Mouse (Mus musculus) cerebellum, adult (tissue): ENCODE measurements at regions not wholly inside any gene's neighbourhood (a gene's known extent, or its start where the extent isn't known, plus 50 kb on each side); places are given as distances from the start of the nearest gene placed in this dataset.

Source experiments
- ATAC-seq: cut with Nextera tagmentation; 2 replicates; pipeline ENCODE4 v1.9.2; 2017; ENCODE audit warnings: mild to moderate bottlenecking, moderate library complexity, mixed read lengths; ENCODE audit not compliant: insufficient number of reproducible peaks, low FRiP score, low TSS enrichment

DNA sequence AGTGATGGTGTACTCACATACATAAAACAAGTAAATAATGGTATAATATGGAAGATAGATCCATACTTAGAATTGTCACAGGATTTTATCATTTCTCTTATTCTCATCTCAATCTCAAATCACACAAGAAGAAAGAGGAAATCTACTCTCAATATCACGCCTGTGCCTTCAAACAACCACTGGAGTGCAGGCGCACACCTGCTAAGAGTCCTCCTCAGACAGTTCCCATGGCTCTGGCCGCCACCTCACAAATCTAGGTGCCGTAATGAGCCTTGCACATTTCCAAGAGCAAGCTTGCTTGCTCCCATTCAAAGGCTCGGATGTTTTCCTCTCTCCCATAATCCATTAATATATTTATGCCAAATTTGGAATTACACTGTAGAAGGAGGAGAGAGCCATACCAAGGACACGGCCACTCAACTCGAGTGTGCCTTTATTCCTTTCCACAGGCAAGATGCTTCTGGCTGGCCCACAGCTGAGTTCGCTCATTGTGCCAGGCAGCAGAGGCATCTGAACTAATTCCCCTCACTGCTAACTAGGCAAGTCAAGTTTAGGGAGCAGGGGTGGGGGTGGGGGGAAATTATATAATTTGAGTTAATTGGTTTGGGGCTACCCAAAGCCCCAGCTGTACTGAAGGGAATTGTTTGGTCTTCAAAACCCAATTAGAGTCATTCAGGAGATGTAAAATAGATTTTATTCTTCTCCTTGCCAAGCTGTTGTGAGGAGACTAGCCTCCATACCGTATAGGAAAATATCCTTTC is 209.2 kb upstream of the Hes1 start:
- no peak for ATAC-seq

DNA sequence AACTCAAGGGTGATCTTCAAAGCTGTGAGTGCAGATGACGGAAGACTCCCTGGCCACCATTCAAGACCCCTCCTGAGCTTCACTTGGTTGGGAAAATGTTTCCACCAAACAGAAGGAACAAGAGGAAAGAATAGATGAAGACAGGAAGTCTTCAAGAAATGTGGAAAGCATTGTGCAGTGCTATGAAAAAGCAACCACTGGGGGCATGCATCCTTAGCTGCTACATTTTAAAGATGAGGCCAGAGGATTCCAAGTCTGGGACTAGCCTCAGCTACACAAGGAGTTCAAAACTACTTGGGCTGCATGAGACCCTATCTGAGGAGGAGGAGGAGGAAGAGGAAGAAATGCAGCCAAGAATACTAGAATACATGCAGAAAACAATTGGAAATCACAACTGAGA is 207.6 kb upstream of the Hes1 start:
- no peak for ATAC-seq

DNA sequence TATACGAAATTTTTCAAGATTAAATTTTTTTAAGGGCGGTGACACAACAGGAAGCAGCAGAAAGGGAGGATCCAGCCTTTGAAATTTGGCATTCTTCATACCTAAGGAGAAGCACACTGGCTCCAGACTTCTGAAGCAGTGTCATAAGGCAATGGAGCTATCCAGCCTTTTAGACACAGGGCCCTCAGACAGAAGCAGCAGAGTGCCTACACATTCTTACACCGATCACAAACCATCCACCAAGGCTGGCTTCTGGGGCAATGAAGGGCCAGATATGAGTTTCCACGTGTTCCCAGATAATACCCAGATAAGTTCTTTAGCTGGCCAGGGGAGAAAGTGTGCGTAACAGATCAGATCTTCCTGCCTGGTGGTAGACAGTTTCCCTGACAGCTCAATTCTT is 205.5 kb upstream of the Hes1 start:
- no peak for ATAC-seq

DNA sequence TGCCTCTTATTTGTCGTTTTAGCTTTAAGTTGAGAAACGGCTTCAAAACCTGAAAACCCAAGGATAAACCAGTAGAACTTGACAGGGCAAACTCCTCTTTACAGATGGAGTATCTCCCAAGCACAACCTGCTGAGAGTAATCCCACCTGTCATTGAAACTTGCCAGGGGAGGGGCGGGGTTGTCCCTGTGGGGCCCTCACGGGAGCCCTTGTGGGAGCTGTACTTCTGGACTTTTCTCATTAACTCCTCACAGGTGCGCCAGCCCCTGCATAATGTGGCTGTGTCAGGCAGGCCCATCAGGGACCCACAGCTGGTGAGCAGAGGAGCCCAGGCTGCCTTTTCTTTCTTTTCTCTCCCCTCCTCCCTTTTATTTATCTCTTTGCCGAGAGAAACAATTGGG is 203.9 kb upstream of the Hes1 start:
- no peak for ATAC-seq

DNA sequence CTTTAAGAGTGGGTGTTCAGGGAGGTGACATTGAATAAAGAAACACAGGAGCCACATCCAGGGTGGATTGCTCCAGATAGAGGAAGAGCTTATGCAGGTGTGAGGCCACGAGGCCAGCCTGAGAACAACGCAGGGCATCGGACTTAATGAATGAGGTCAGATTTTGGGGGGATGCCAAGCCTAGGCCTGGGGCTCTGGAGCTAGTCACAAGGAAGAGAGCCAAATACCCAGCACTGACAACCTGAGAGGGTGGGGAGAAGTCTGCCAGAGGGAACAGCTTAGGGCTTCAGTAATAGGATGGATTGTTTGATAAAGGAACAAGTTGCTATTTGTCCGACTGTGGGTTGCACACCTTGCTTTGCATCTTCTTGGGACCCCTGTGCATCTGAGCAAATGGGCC is 203.1 kb upstream of the Hes1 start:
- ATAC-seq = peak; percentile 18; the same call in 1 of the 2 replicates

- ATAC-seq = no peak
Observed at GRCm38 (mm10) chr16:29865075-29865740, 199.0 kb upstream of the Hes1 start.

DNA sequence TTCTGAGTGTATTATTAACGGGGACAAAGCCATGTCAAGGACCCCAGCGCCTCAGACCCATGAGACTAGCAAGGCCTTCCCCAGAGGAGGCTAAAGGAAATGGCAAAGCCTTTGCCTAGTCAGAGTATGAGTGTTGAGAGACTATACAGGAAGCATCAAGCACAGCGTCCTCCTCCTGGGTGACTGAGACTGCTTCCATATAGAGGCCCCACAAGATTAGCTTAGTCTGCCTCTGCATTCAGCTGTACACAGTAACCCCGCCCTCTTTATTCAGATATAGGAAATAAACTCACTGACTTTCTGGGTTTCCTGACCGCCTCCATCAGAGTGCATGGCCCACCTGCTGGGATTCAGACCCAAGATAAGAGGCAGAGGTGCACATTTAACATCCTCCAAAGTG is 192.8 kb upstream of the Hes1 start:
- no peak for ATAC-seq

DNA sequence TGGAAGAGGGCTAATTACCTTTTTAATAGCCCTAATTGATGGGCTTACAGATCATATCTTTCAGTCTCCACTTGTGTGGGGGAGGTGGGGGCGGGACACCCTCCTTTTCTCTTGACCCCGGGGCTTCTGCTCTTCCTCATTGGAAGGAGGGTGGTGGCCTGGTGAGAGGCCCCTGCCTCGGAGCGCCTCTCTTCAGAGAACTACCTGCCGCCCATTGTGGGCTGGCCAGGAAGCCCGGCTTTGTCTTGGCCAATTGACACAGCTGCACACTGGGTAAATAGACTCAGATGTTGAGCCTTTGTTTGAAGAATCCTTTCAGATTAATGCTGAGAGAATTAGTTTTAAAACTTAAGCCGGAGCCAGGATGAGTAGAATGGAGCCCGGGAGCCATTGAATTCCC is 188.0 kb upstream of the Hes1 start:
- no peak for ATAC-seq

GRCm38 (mm10) chr16:29877372-29878123 is 186.6 kb upstream of the Hes1 start:
- no peak for ATAC-seq

GRCm38 (mm10) chr16:29879665-29880064 is 184.5 kb upstream of the Hes1 start:
- no peak for ATAC-seq

- ATAC-seq = no peak
Observed at GRCm38 (mm10) chr16:29881497-29881896, 182.7 kb upstream of the Hes1 start.

GRCm38 (mm10) chr16:29882226-29882972 is 181.8 kb upstream of the Hes1 start:
- ATAC-seq = no peak

DNA sequence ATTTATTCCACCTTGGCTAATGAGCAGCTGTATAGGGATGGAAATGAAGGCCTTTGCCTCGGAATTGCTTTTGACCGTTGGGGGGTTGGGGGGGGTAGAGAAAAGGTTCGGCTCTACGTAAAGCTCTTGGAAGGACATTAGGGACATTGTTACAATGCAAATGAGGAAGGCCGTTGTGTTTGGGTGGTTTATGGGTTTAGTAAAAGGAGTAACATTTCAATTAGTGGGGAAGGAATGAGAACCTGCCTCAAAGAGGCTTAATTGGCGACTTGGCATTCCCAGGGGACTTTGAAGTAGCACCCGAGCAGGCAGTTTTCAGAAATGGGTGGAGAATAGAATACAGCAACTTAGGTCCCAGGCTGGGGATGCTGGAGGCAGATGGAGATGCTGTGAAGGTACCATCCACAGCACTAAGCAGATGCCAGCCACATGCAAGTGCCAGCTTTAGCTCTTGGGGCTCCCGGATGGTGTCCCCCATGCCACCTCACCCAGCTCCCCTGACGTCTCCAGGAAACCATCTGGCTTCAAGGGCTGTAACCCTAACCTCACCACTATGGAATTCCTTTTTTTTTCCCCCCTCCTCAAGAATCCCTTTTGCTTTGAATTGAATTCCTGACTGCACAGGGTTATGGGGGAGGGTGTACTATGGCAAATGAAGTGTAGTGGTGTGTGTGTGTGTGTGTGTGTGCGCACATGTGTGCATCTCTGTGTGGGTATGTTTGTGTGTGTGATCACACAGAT is 180.8 kb upstream of the Hes1 start:
- no peak for ATAC-seq

GRCm38 (mm10) chr16:29884899-29885298 is 179.3 kb upstream of the Hes1 start:
- ATAC-seq = no peak

GRCm38 (mm10) chr16:29886755-29887154 is 177.4 kb upstream of the Hes1 start:
- ATAC-seq = no peak

DNA sequence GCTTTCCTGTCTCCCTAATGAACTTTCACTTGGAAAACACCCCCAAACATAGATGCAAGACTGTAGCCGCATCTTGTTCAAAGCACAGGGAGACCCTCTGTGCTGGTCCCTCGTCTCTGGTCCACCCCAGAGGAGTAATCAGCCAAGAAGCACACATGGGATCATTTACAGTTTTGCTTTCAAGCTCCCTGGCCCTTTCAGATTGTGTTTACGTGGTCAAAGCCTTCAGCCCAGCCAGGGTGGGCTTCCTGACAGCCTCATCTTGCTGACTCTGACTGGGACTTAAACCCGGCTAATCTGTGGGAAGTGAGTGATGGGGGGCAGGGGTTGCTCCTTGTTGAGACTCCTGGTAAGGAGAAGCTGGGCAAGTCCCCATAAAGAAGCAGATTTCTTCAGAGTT is 174.8 kb upstream of the Hes1 start:
- no peak for ATAC-seq

DNA sequence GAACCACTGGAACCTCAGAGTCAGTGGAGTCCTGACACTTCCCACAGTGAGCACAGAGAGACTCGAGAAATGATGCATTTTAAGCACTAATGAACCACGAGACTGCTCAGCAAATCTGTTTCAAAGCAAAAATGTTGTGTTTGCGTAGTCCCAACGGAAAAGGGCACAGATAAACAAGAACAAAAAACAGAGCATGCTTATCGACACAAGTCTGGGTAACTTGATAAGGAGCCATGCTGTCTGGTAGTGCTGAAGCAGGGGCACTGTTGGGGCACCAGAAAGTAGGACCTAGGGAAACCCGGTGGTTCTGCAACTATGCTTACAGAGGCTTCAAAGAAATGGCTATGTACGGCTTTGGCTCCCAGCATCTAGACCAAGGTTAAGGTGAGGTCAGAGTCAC is 172.7 kb upstream of the Hes1 start:
- ATAC-seq = no peak

- ATAC-seq = no peak
Observed at GRCm38 (mm10) chr16:29893871-29894828, 170.0 kb upstream of the Hes1 start.

GRCm38 (mm10) chr16:29896393-29896792 is 167.8 kb upstream of the Hes1 start:
- ATAC-seq = no peak
